Mouse (Mus musculus) spleen, adult 2 months (tissue): ENCODE measurements around the gene Pum1.

ENCODE experiments used
- CTCF ChIP-seq: fragments of 200-500 bp; IDR thresholded peaks from 2 replicates; pipeline ENCODE4 v1.5.1; 2011; ENCODE audit warnings: mild to moderate bottlenecking, inconsistent platforms; ENCODE audit not compliant: insufficient read depth, insufficient read length, insufficient replicate concordance; ENCODE audit errors: extremely low read depth
- POLR2A ChIP-seq: fragments of 200-500 bp; IDR thresholded peaks from 2 replicates; pipeline ENCODE4 v1.6.1; 2011; ENCODE audit warnings: low read depth, low read length, inconsistent platforms

GRCm38 (mm10) chr4:130713430-130713829, 50.3 kb downstream of the Pum1 start:
- TF ChIP-seq CTCF (no peak), POLR2A (no peak)
